Mouse (Mus musculus): ENCODE results near the gene Ssu2.

DNA sequence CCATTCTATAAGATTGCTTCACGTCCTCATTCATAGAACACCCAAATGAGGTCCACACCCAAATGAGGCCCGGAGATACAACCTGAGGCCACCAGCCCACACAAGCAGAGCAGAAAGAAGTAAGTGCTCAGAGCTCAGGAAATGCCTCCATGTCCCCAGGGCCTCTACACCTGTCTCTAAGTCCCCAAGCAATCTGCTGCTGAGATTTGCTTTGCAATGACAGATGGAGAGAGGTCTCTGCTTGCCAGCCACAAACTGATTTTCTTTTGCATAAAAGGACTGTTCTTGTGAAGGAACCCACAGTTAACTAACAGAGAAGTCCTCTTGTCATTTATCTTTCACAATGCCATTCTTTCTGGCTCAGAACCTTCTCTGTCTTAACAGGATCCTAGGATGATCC, 1.6 kb downstream of the Ssu2 start:
- TF ChIP-seq TAL1 (conservative IDR thresholded peaks at IDR 0.05; ENCODE audit: low read depth, low read length) (no peak), CTCF (IDR thresholded peaks at IDR 0.05; ENCODE audit: low read depth, low read length) (no peak), GATA1 (IDR thresholded peaks at IDR 0.05; ENCODE audit: borderline replicate concordance, low read length) (no peak), GATA2 (IDR thresholded peaks at IDR 0.05; ENCODE audit: borderline replicate concordance, low read depth, low read length) (no peak), POLR2AphosphoS5 (IDR thresholded peaks at IDR 0.05; ENCODE audit: insufficient replicate concordance, low read depth, low read length) (no peak)

Data from G1E (cell line).